Mouse (Mus musculus) forebrain, postnatal 0 days (tissue): ENCODE data around the gene Apbb1ip. TPM values are rescaled to one million over a fixed set of nuclear protein-coding genes. Genes with fewer than 3 reads are reported as not detected.

Source experiments
- ATAC-seq: fragments of 200-750 bp; cut with Nextera tagmentation; 2 replicates; pipeline ENCODE4 v1.8.0; 2017; ENCODE audit warnings: mild to moderate bottlenecking, moderate library complexity
- DNase-seq: peaks from one replicate; pipeline ENCODE4 v3.0.0-alpha.2; 2015
- H3K27ac ChIP-seq: fragments of 300-500 bp; sonication (generic); 2 replicates; pipeline ENCODE4 v1.5.1; 2014; ENCODE audit warnings: low read depth, mild to moderate bottlenecking, antibody characterized with exemption, low read length, moderate library complexity, mixed read lengths
- H3K27me3 ChIP-seq: fragments of 300-500 bp; sonication (generic); 2 replicates; pipeline ENCODE4 v1.6.1; 2014; ENCODE audit warnings: mild to moderate bottlenecking, low read length, mixed read lengths; ENCODE audit not compliant: insufficient read depth
- H3K36me3 ChIP-seq: fragments of 300-500 bp; sonication (generic); 2 replicates; pipeline ENCODE4 v1.6.1; 2014; ENCODE audit warnings: mild to moderate bottlenecking, moderate library complexity; ENCODE audit not compliant: insufficient read depth
- H3K4me1 ChIP-seq: fragments of 300-500 bp; sonication (generic); 2 replicates; pipeline ENCODE4 v1.6.1; 2014; ENCODE audit warnings: antibody characterized with exemption; ENCODE audit not compliant: insufficient read depth
- H3K4me2 ChIP-seq: fragments of 300-500 bp; sonication (generic); 2 replicates; pipeline ENCODE4 v1.6.1; 2014; ENCODE audit warnings: low read depth, mild to moderate bottlenecking, moderate library complexity
- H3K4me3 ChIP-seq: fragments of 300-500 bp; sonication (generic); 2 replicates; pipeline ENCODE4 v1.5.1; 2014; ENCODE audit warnings: low read depth, low read length, mixed read lengths
- H3K9ac ChIP-seq: fragments of 300-500 bp; sonication (generic); 2 replicates; pipeline ENCODE4 v1.6.1; 2014; ENCODE audit warnings: mild to moderate bottlenecking
- H3K9me3 ChIP-seq: fragments of 300-500 bp; sonication (generic); 2 replicates; pipeline ENCODE4 v1.6.1; 2016; ENCODE audit warnings: low read length
- CTCF ChIP-seq: sonication (generic); IDR thresholded peaks from 2 replicates; pipeline ENCODE4 v1.5.1; 2016; ENCODE audit warnings: antibody characterized with exemption, control low read depth, low read depth
- WGBS: fragments of 180-500 bp; shearing (Covaris S2); extraction: QIAGEN DNeasy Blood & Tissue Kit; methylation state at CpG from one replicate; pipeline ENCODE4 v1.1.7; 2014; 5-methylcytosine and 5-hydroxymethylcytosine counted together
- polyA plus RNA-seq: library from polyadenylated mRNA; unstranded; fragments of >200 nt; fragmentation: Nextera tagmentation; extraction: Ambion mirVana; gene quantifications from 2 replicates; pipeline ENCODE4 v1.2.1, GENCODE M21; 2015
- total RNA-seq: library from RNA; depleted of rRNA; stranded (reverse); fragments of >200 nt; gene quantifications from 2 replicates; pipeline ENCODE4 v1.2.3, GENCODE M21; 2014

Gene Apbb1ip
- total and polyA plus RNA-seq, 2 experiments from 2014 or later, result 0.19 to 1.6 TPM

DNA sequence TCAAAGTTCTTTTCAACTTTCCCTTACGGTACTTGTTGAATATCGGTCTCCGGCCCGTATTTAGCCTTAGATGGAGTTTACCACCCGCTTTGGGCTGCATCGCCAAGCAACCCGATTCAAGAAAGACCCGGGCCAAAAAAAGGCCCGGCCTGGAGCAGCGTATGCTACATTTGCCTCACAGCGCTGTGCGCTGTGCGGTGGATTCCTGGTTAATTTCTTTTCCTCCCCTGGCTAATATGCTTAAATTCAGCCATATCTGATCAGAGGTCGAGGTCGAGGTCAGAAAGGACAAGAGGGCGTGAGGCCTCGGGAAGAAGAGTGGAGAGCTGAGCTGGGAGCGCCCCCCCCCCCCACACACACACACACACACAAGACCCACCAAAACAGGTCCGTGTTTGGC is 29.0 kb upstream of the Apbb1ip start:
- H3K4me3 ChIP-seq, result no peak overlapping the region
- no peak for ATAC-seq

DNA sequence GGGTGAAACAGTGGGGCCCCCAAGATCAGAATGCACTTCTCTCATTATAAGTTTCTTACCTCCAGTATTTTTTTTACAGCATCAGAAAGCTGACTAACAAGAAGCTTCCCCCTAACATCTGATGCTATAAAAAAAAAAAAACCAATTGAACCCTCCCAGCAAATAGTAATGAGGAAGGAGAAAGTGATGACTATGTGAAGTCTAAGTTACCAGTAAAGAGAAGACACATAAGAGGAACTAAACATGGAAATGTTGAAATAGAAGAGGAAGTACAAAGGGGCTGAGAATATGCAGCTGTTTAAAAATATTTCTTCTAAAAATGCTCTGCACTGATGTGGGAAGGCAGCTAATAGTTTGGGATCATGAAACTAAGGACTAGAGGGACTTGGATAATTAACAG is 27.1 kb upstream of the Apbb1ip start:
- no peak overlapping the region for H3K27ac ChIP-seq
- H3K9ac ChIP-seq, result no peak overlapping the region
- no peak overlapping the region for H3K4me2 ChIP-seq
- H3K36me3 ChIP-seq, result no peaks in the 10 kb centered on the region
- H3K4me1 ChIP-seq, result no peaks in the 10 kb centered on the region
- DNase-seq (no peak), ATAC-seq (no peak)
- H3K27me3 ChIP-seq, result no peaks in the 10 kb centered on the region
- no peaks in the 10 kb centered on the region for H3K9me3 ChIP-seq
- TF ChIP-seq CTCF, result no peak
- H3K4me3 ChIP-seq, result no peak overlapping the region

More for the DNA sequence above, 29.0 kb upstream of the Apbb1ip start:
- Histone ChIP-seq H3K9me3 (no peaks in the 10 kb centered on the region), H3K27me3 (no peaks in the 10 kb centered on the region), H3K4me1 (no peaks in the 10 kb centered on the region), H3K4me2 (no peak overlapping the region), H3K9ac (no peak overlapping the region), H3K36me3 (no peaks in the 10 kb centered on the region), H3K27ac (no peak overlapping the region)
- peak; percentile 63 for DNase-seq
- no peak for TF ChIP-seq CTCF
- 2% methylated on average over 19 of the region's 19 CpGs for WGBS

DNA sequence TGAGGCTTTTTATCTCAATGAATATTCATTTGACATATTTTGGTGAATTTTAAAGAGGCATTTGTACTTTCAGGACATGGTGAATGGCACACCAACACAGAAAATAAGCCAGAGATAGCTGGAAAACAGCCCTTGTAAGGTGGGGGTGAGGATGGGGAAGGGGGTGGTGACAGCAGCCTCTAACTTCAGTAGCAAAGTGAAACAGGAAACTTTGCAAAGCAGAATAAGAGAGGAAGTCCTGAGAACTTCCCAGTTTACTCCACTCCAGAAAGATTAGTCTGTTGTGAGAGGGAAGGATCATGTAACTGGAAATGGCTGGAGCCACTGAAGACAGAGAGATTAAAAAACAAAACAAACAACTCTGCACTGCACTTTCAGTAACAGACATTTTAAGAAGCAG is 26.0 kb upstream of the Apbb1ip start:
- no peak overlapping the region for H3K27ac ChIP-seq
- no peaks in the 10 kb centered on the region for H3K4me1 ChIP-seq
- H3K36me3 ChIP-seq, result no peaks in the 10 kb centered on the region
- no peak overlapping the region for H3K4me3 ChIP-seq
- H3K27me3 ChIP-seq, result no peaks in the 10 kb centered on the region
- no peak overlapping the region for H3K4me2 ChIP-seq
- DNase-seq, result no peak
- no peak for TF ChIP-seq CTCF
- no peaks in the 10 kb centered on the region for H3K9me3 ChIP-seq
- no peak overlapping the region for H3K9ac ChIP-seq
- ATAC-seq, result no peak

DNA sequence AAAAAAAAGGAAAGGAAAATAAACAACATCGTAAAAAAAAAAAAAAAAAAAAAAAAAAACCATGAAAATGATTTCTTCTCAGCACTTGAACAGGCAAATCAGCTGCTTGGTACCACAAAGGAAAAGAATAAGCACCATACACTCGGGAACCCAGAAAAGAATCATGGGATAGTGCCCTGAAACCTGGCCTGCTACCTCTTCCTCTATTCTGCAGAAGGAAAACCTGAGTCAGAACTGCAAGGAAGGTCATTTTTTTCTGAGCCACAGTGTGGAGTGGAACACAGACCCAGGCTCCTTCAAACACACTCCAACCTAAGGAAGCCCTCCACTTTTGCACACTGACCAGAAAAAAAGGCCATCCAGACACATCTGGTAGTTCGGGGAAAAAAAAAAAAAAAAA is 24.1 kb upstream of the Apbb1ip start:
- Histone ChIP-seq H3K4me1 (no peaks in the 10 kb centered on the region), H3K36me3 (no peaks in the 10 kb centered on the region), H3K9me3 (no peaks in the 10 kb centered on the region), H3K27ac (no peak overlapping the region), H3K4me2 (no peak overlapping the region), H3K4me3 (no peak overlapping the region), H3K9ac (no peak overlapping the region), H3K27me3 (no peaks in the 10 kb centered on the region)
- ATAC-seq (no peak), DNase-seq (no peak)
- 87% methylated on average over 3 of the region's 3 CpGs for whole genome bisulfite sequencing
- TF ChIP-seq CTCF, result no peak

DNA sequence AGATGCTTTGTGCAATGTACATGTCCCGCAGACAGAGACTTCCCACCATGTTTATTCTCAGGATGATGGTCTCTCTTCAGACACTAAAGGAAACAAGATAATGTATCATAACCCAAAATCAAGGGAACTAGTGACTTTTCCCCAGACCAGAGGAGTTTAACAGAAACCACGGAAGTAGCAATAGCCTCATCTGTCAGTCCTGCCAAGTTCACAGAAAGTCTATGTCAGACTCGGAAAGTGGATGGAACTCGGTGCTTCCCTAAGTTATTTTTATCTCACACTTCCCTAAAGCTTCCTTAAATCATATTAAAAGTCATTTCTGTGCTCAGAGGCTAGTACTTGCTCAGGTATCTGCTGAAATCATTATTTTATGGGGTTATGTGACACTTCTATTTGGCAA is 21.4 kb upstream of the Apbb1ip start:
- Histone ChIP-seq H3K4me1 (no peaks in the 10 kb centered on the region), H3K4me2 (no peak overlapping the region), H3K9me3 (no peaks in the 10 kb centered on the region), H3K27me3 (no peaks in the 10 kb centered on the region), H3K27ac (no peak overlapping the region), H3K36me3 (no peaks in the 10 kb centered on the region), H3K4me3 (no peak overlapping the region), H3K9ac (no peak overlapping the region)
- TF ChIP-seq CTCF, result no peak
- ATAC-seq, result no peak
- DNase-seq, result no peak
- WGBS, result 83% methylated on average over 4 of the region's 4 CpGs

DNA sequence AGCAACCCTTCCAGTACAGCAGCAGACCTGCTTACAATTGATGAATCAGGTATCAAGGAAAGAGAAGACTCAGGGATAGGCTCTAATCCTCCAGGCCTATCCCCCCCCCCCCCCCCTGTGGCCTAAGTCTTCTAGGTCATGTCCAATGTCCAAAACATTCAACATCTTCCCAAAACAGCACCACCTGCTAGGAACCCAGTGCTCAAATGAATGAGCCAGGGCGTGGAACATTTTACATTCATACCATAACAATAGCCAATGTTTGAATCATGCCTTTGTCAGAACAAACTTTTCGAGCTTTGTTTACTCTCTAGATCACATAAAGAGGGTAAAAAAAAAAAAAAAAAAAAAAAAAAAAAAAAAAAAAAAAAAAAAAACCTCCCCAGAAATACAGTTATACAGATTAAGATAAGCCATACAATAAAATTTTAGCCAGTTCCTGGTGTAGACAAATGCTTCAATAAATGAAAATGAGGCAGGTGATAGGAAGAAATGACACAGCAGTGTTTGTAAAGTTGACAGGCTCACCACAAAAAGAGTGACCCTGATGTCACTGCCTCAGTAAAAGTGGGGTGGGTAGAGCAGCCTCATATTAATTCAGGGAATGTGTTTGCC is 20.3 kb upstream of the Apbb1ip start:
- no peaks in the 10 kb centered on the region for H3K27me3 ChIP-seq
- no peak for ATAC-seq

DNA sequence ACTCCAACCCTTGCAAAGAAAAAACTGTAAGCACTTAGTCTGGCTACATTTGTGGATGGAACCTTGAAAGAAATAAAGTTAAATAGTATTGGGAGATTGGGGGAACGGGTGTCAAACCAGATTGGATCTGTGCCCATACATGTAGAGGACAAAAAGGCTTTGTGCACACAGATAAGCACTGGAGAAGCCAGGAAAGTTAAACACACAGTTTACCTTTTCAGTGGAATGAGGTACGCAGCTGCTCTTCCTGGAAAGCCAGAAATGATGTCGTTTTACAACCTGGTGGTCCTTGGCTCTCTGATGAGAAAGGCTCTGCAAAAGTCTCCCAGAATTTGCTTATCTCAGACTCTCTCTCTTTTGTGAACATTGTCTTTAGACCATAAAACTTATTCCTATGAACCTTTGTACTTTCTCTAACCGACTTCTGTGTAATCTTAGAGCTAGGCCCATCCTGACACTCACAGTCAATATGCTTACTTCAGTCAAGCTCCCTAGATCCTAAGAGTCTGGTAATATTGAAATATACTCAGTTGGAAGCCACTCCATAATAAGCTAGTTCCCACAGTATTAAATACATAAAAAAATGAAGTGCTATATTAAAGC is 19.6 kb upstream of the Apbb1ip start:
- H3K4me3 ChIP-seq, result no peak overlapping the region
- no peaks in the 10 kb centered on the region for H3K27me3 ChIP-seq
- no peak overlapping the region for H3K9ac ChIP-seq
- no peak for TF ChIP-seq CTCF
- 77% methylated on average over 4 of the region's 4 CpGs for WGBS
- no peak overlapping the region for H3K4me2 ChIP-seq
- DNase-seq, result no peak
- no peaks in the 10 kb centered on the region for H3K9me3 ChIP-seq
- no peaks in the 10 kb centered on the region for H3K4me1 ChIP-seq
- no peak overlapping the region for H3K27ac ChIP-seq
- no peaks in the 10 kb centered on the region for H3K36me3 ChIP-seq
- no peak for ATAC-seq

More for the DNA sequence above, 20.3 kb upstream of the Apbb1ip start:
- no peaks in the 10 kb centered on the region for H3K36me3 ChIP-seq
- 69% methylated on average over 2 of the region's 2 CpGs for WGBS
- H3K4me1 ChIP-seq, result no peaks in the 10 kb centered on the region
- H3K9ac ChIP-seq, result no peak overlapping the region
- no peak overlapping the region for H3K27ac ChIP-seq
- no peaks in the 10 kb centered on the region for H3K9me3 ChIP-seq
- H3K4me3 ChIP-seq, result no peak overlapping the region
- no peak overlapping the region for H3K4me2 ChIP-seq
- DNase-seq, result no peak
- TF ChIP-seq CTCF, result no peak
